Mouse (Mus musculus): ENCODE measurements around the gene Lrpap1. TPM values are rescaled to one million over a fixed set of nuclear protein-coding genes. Genes with fewer than 3 reads are reported as not detected.
A peak's percentile ranks its signal among the peaks of the same experiment; 100 is the strongest.

Lrpap1 gene
- 132 and 136 TPM in 2 replicates for polyA plus RNA-seq (2014; fragmentation: Nextera tagmentation; extraction: Ambion mirVana)

DNA sequence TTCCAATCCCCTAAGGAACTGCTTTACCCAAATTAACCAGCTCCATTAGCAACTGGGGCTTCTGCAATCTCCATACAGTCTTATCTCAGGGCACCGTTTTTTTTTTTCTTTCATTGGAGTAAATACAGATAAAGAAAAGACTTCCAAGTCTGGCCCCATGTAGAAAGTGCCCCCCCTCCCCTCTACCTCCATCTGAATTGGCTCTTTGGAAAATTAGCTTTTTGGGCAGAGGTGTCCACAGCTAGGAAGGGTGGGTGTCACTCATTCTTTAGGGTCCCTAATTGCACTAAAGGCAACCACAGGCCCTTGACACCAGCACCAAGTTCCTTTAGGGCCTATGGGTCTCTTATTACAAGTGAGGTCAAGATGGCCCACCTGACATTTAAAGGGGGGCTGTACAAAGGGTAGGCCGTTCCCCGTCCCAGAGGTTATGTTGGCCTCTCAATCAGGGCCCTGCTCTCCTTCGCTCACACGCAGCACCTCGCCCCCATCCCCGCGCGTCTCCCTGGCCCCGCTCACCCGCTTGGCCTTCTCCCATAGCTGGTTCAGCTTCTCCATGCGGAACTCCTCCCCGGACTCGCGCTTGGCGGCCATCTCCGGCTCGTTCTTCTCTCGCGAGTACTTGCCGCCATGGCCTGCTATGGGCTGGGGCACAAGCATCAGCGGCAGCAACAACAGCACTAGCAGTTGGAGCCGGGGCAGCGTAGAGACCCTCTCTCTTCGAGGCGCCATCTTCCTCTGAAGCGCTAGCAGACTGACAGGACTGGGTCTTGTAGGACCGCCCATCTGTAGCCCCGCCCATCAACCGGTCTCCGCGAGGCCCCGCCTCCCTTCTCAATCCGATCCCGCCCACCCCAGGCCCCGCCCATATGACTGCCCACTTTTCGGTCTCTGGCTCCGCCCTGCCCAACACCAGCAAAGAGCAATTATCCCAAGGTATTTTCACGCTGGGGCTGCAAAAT, at the start of gene Lrpap1:
Gene Lrpap1 (minus strand): TSS at position 807 of the 962 bp plus-strand sequence.
- Histone ChIP-seq H3K9ac (replicated peaks; ENCODE audit: low read length) (peak within 1 kb of the TSS; percentile 84), H3K4me3 (replicated peaks; ENCODE audit: low read depth, low read length) (peak within 1 kb of the TSS; percentile 77), H3K36me3 (ENCODE audit: control insufficient read depth, insufficient read depth, low read length) (peaks cover 24% of the 10 kb centered on the region), H3K4me2 (ENCODE audit: low read length) (peak within 1 kb of the TSS; percentile 81), H3K4me1 (ENCODE audit: control insufficient read depth, insufficient read depth, low read length) (peaks cover 21% of the 10 kb centered on the region), H3K27ac (replicated peaks; ENCODE audit: low read depth, low read length) (peak within 1 kb of the TSS; percentile 85), H3K27me3 (ENCODE audit: control insufficient read depth, insufficient read depth, low read length) (no peaks in the 10 kb centered on the region), H3K9me3 (ENCODE audit: control insufficient read depth, low read length) (no peaks in the 10 kb centered on the region)
- under 1% methylated on average over 39 of the region's 39 CpGs for WGBS
- ATAC-seq (ENCODE audit: low FRiP score, low TSS enrichment) (peak; percentile 95), DNase-seq (peak; percentile 96)

DNA sequence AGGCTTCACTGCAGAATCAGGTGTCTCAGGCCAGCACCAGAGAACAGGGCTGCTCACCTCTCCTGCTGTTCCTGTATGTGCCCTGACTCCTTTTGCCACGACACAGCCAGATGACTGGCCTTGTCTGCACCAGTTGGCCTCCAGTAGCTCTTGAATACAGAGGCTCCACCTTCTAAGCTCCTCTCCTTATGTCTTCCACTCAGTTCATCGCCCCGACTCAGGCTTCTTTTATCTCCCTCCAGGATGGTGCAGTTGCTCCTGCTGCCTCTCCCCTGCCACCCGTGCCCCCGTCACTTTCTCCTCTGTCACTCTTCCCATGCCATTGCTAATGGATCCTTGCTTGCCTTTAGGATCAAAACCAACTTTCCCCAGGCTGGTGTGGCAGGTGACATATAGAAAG, 44.4 kb upstream of the Lrpap1 start:
- H3K4me3 ChIP-seq (replicated peaks; ENCODE audit: low read depth, low read length) = no peak overlapping the region
- H3K9ac ChIP-seq (replicated peaks; ENCODE audit: low read length) = no peak overlapping the region
- WGBS = 71% methylated on average over 5 of the region's 5 CpGs

DNA sequence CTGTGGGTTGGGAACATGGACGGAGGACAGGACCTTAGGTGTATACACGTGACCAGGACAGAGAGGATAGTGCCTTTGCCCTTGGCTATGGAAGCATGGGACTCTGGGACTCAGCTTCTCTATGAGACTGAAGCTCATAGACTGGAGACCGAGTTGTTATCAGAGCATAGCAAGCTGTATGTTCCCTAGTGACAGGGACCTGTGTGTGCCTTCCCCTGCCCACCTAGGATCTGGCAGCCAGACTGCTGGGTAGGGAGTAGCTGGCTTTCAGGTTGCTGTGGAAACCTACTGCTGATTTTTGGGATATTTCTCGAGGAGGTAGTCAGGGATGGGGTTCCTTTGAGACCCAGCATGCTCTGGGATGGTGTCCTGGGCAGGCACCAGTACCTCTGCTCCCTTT, 44.0 kb upstream of the Lrpap1 start:
- no peak overlapping the region for H3K9ac ChIP-seq (replicated peaks; ENCODE audit: low read length)
- H3K36me3 ChIP-seq (ENCODE audit: control insufficient read depth, insufficient read depth, low read length) = no peaks in the 10 kb centered on the region
- DNase-seq (no peak), ATAC-seq (ENCODE audit: low FRiP score, low TSS enrichment) (no peak)
- no peaks in the 10 kb centered on the region for H3K27me3 ChIP-seq (ENCODE audit: control insufficient read depth, insufficient read depth, low read length)
- H3K4me3 ChIP-seq (replicated peaks; ENCODE audit: low read depth, low read length) = no peak overlapping the region
- no peak overlapping the region for H3K27ac ChIP-seq (replicated peaks; ENCODE audit: low read depth, low read length)
- H3K9me3 ChIP-seq (ENCODE audit: control insufficient read depth, low read length) = 0 out of 2 replicates have a peak, but pooled peaks cover 3% of the 10 kb centered on the region
- no peaks in the 10 kb centered on the region for H3K4me1 ChIP-seq (ENCODE audit: control insufficient read depth, insufficient read depth, low read length)
- H3K4me2 ChIP-seq (ENCODE audit: low read length) = no peak overlapping the region
- 74% methylated on average over 4 of the region's 4 CpGs for WGBS

More for the DNA sequence above, 44.4 kb upstream of the Lrpap1 start:
- Histone ChIP-seq H3K4me2 (ENCODE audit: low read length) (no peak overlapping the region), H3K36me3 (ENCODE audit: control insufficient read depth, insufficient read depth, low read length) (no peaks in the 10 kb centered on the region), H3K27me3 (ENCODE audit: control insufficient read depth, insufficient read depth, low read length) (no peaks in the 10 kb centered on the region), H3K27ac (replicated peaks; ENCODE audit: low read depth, low read length) (no peak overlapping the region), H3K9me3 (ENCODE audit: control insufficient read depth, low read length) (0 out of 2 replicates have a peak, but pooled peaks cover 3% of the 10 kb centered on the region), H3K4me1 (ENCODE audit: control insufficient read depth, insufficient read depth, low read length) (no peaks in the 10 kb centered on the region)
- no peak for ATAC-seq (ENCODE audit: low FRiP score, low TSS enrichment)
- no peak for DNase-seq

GRCm38 (mm10) chr5:35147963-35148767, 42.6 kb upstream of the Lrpap1 start:
- 64% methylated on average over 8 of the region's 8 CpGs for WGBS
- ATAC-seq (ENCODE audit: low FRiP score, low TSS enrichment) = no peak

GRCm38 (mm10) chr5:35147155-35147962, 41.8 kb upstream of the Lrpap1 start:
- no peak for ATAC-seq (ENCODE audit: low FRiP score, low TSS enrichment)

More at GRCm38 (mm10) chr5:35147963-35148767, 42.6 kb upstream of the Lrpap1 start:
- H3K36me3 ChIP-seq (ENCODE audit: control insufficient read depth, insufficient read depth, low read length) = no peaks in the 10 kb centered on the region
- no peak overlapping the region for H3K27ac ChIP-seq (replicated peaks; ENCODE audit: low read depth, low read length)
- DNase-seq = peak; percentile 40
- 0 out of 2 replicates have a peak, but pooled peaks cover 3% of the 10 kb centered on the region for H3K9me3 ChIP-seq (ENCODE audit: control insufficient read depth, low read length)
- H3K4me2 ChIP-seq (ENCODE audit: low read length) = no peak overlapping the region
- H3K9ac ChIP-seq (replicated peaks; ENCODE audit: low read length) = no peak overlapping the region
- H3K27me3 ChIP-seq (ENCODE audit: control insufficient read depth, insufficient read depth, low read length) = no peaks in the 10 kb centered on the region
- no peak overlapping the region for H3K4me3 ChIP-seq (replicated peaks; ENCODE audit: low read depth, low read length)
- no peaks in the 10 kb centered on the region for H3K4me1 ChIP-seq (ENCODE audit: control insufficient read depth, insufficient read depth, low read length)

DNA sequence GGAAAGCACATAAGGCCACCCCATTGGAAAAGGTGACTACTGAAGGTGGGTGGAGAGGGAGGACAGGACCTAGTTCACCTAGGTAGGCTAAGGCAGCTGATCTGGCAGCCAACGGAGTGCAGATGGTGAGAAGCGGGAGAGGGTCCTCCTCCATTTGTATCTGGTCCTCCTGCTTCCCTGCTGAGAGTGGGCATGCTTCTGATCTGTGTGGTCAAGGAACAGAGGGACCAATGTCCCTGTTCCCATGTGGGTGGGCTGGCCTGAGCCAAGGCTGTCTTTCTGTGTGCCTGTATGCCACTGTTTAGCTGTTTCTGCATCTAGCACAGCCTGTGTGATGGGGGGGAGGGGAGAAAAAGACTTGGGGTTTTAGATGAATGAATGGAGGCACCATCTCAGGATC, 41.2 kb upstream of the Lrpap1 start:
- Histone ChIP-seq H3K9me3 (ENCODE audit: control insufficient read depth, low read length) (0 out of 2 replicates have a peak, but pooled peaks cover 3% of the 10 kb centered on the region), H3K9ac (replicated peaks; ENCODE audit: low read length) (no peak overlapping the region), H3K27me3 (ENCODE audit: control insufficient read depth, insufficient read depth, low read length) (no peaks in the 10 kb centered on the region), H3K4me2 (ENCODE audit: low read length) (no peak overlapping the region), H3K36me3 (ENCODE audit: control insufficient read depth, insufficient read depth, low read length) (no peaks in the 10 kb centered on the region), H3K4me1 (ENCODE audit: control insufficient read depth, insufficient read depth, low read length) (no peaks in the 10 kb centered on the region), H3K4me3 (replicated peaks; ENCODE audit: low read depth, low read length) (no peak overlapping the region), H3K27ac (replicated peaks; ENCODE audit: low read depth, low read length) (no peak overlapping the region)
- DNase-seq (no peak), ATAC-seq (ENCODE audit: low FRiP score, low TSS enrichment) (no peak)
- 76% methylated on average over 2 of the region's 2 CpGs for WGBS

More at GRCm38 (mm10) chr5:35147155-35147962, 41.8 kb upstream of the Lrpap1 start:
- no peak for DNase-seq
- Histone ChIP-seq H3K4me1 (ENCODE audit: control insufficient read depth, insufficient read depth, low read length) (no peaks in the 10 kb centered on the region), H3K9me3 (ENCODE audit: control insufficient read depth, low read length) (0 out of 2 replicates have a peak, but pooled peaks cover 3% of the 10 kb centered on the region), H3K4me3 (replicated peaks; ENCODE audit: low read depth, low read length) (no peak overlapping the region), H3K27me3 (ENCODE audit: control insufficient read depth, insufficient read depth, low read length) (no peaks in the 10 kb centered on the region), H3K27ac (replicated peaks; ENCODE audit: low read depth, low read length) (no peak overlapping the region), H3K9ac (replicated peaks; ENCODE audit: low read length) (no peak overlapping the region), H3K36me3 (ENCODE audit: control insufficient read depth, insufficient read depth, low read length) (no peaks in the 10 kb centered on the region), H3K4me2 (ENCODE audit: low read length) (no peak overlapping the region)
- 50% methylated on average over 2 of the region's 2 CpGs for WGBS

DNA sequence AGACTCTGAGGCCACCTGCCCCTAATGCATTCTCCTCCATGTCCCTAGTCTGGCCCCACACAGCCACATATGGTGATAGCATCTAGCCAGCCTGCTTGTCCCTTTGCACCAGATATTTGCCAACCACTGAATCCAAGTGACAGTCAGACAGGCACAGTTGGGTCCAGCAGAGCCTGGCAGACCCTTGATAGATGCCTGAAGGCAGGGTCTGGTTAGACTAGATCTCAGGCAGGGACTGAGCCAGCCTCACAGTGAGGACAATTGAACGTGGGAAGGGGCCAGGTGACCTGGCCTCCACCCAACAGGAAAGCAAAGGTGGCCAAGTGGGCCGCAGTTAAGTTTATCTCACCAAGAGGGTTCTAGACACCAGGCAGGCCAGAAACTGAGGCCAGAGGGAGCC, 39.1 kb upstream of the Lrpap1 start:
- Histone ChIP-seq H3K9ac (replicated peaks; ENCODE audit: low read length) (no peak overlapping the region), H3K4me2 (ENCODE audit: low read length) (no peak overlapping the region), H3K9me3 (ENCODE audit: control insufficient read depth, low read length) (no peaks in the 10 kb centered on the region), H3K4me1 (ENCODE audit: control insufficient read depth, insufficient read depth, low read length) (no peaks in the 10 kb centered on the region), H3K4me3 (replicated peaks; ENCODE audit: low read depth, low read length) (no peak overlapping the region), H3K27me3 (ENCODE audit: control insufficient read depth, insufficient read depth, low read length) (no peaks in the 10 kb centered on the region), H3K36me3 (ENCODE audit: control insufficient read depth, insufficient read depth, low read length) (no peaks in the 10 kb centered on the region), H3K27ac (replicated peaks; ENCODE audit: low read depth, low read length) (no peak overlapping the region)
- 91% methylated on average over 2 of the region's 2 CpGs for WGBS
- no peak for ATAC-seq (ENCODE audit: low FRiP score, low TSS enrichment)
- no peak for DNase-seq

All from midbrain, embryonic 14.5 days (tissue).